Mouse (Mus musculus) regulatory T cell (primary cell): ENCODE measurements around the gene Prmt1.

Experiments used
- in situ Hi-C: fragments of 300-600 bp; cut with MboI, MseI; formaldehyde crosslinking; loops from one replicate; pipeline ENCODE4 v1.15.1; 2025; ENCODE audit warnings: high pct_unique_total_duplicates

The Prmt1 gene

DNA sequence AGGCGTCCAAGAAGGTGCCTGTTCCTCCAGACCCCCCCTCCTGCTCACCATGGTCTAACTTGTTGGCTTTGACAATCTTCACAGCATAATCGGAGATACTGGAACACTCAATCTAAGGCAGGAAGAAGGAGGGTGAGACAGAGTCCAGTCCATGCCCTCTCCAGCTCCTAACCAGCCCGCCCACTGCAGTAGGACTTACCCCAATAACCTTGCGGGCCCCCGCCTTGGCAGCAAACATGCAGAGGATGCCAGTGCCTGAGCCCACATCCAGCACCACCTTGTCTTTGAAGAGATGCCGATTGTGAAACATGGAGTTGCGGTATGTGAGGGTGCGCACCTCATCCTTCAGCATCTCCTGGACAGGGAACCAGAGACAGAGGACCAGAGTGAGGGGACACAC is 4.8 kb downstream of the Prmt1 start:
- in situ Hi-C loops = no loop called here

DNA sequence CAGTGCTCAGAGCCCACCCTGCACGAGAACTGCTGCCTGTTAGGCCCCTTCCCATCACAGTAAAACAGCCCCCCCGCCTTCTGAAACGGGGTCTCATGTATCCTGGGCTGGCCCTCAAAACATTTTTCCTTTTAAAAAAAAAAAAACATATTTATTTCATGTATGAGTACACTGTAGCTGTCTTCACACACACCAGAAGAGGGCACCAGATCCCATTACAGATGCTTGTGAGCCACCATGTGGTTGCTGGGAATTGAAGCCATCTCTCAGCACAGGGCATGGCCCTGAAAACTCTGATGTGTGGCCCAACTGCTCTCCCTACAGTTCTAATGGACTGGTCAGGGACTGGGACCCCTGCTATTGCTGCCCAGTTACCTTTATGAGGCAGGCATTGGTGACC is 8.1 kb downstream of the Prmt1 start:
- in situ Hi-C loops = no loop called here

DNA sequence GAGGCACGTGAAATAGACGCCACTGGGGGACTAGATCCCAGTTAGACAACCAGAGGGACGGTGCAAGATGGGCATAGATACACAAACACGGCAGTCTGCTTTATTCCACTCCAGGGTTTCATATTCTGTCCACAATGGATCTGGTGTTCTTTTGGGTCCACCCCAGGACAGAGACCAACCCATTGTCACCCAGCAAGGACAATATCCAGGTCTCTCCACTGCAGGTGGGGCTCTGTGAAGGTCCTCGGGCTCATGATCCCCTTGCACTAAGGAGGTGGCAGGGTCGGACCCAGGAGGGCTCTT is 11.3 kb downstream of the Prmt1 start:
- in situ Hi-C loops = no loop called here

DNA sequence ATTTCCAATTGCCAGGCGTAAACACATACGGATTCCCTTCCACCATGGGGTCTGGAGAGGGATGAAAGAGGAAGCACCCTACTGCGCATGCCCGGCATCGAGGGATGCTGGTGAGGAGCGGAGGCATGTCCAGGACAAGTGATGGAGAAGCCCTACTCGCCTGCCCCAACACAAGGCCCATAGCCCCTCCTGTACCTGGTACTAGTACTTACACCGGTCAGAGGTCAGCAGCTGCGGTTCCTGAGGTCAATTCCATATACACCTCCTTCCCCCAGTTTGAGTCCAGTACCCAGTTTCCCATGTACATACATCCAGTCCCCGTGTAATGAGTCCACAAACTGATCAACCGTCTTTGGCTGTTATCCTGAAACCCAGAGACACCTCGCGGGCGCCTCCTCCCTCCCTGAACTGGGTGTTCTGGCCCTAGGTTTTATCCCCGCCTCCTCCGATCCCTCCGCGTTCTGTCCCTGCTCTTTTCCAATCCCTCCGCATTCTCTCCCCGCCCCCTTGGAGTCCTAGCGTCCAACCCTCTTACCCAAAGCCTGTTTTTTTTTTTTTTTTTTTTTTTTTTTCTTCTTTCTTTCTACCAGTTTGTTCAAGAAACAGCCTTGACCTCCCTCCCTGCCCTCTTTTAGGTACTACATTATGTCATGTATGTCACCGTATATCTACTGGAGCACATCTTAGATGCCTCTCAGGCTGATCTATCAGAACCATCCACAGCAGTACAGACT is 11.8 kb downstream of the Prmt1 start, which contains the start of gene Cpt1c:
Gene Cpt1c (minus strand): TSS at position 469 of the 734 bp plus-strand sequence.
- in situ Hi-C loops = loop anchor here (25.0 kb wide), 1 partner anchor 1863 kb away; the partner anchor contains the start of gene Ldha

DNA sequence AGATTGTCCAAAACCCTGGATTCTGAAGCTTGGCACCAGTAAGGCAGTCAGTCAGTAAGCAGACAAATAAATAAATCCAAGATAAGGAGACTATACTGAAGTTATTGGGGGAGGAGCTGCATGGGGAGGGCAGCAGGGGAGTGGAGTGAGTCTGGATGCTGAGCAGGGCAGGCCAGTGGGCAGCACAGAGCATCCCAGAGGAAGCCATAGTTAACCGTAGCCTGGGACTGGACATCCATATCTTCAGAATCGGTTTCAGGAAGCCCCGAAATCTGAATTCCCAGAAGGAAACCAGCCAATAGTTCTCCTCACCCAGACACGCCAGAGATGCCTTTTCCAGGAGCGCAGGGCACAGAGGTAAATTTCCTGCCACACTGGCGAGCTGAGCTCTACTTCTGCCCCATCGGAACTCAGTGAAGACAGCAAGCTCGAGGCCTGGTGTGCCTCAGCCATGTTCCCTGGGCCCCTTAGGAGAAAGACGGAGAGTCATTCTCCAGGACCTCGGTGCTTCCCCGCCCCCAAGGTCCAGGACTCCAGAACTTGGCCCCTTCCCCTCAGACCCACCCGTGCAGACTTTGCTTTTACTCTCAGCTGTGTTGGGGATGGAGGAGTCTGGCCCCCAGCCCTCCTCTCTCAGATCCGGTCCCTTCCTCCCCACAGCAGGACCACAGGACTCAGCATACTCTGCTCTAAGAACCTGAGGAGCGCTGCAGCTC is 12.8 kb downstream of the Prmt1 start:
- in situ Hi-C loops = loop anchor here (25.0 kb wide), 1 partner anchor 1864 kb away; the partner anchor contains the start of gene Ldha

DNA sequence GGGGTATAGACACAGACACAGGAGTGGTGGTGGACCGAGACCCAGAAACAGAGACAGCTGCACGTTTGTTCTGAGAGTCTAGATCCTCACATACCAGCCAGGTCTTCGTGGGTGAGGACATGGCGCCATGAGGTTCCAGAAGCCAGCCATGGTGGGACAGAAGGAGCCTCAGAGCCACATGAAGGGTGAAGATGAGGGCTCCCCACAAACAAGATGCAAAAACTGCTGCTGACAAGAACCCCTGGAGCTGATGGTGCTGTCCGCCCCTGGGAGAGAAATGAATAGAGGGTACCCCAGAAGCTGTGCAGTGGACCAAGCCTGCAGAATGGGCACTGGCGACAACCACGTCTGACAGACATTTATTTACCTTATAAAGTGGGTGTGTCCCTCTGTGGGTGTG is 15.2 kb downstream of the Prmt1 start:
- in situ Hi-C loops = loop anchor here (25.0 kb wide), 1 partner anchor 1866 kb away; the partner anchor contains the start of gene Ldha

DNA sequence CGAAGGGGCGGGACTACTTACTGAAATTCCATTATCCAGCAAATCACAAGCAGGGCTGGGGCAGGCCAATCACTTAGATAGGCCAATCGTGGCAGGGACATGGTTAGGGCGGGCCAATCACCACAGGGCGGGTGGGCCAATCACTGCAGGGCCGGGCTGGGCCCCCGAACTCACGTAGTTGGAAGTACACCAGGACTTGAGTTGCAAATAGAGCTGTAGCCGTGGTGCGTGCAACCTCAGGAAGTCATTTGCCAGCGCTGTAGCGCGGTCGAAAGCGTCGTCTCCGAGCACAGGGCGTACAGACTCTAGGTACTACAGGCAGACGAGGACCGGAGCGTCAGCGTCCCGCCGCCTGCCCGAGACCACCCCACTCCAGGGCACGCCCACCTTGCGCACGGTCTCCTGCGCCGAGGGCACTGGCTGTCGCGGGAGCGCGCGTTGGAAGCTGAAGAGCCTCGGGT is 16.1 kb downstream of the Prmt1 start:
- in situ Hi-C loops = loop anchor here (25.0 kb wide), 1 partner anchor 1867 kb away; the partner anchor contains the start of gene Ldha

DNA sequence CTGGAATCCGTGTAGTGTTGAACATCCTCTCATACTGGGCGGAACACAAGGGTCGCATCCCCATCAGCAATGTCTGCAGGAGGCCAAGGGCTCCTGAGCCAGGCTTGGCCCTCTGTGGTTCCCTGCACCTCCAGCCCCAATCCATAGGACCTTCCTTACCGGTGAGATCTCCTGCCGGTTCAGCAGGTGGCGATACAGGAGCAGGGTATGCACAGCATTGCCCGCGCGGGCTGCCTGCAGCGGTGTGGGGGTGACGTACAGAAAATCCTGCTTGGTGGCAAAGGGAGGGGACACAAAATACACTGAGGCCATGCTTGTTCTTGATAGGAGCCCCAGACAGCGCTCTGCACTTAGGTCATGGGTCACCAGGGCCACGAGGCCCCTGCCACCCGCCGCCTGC is 19.7 kb downstream of the Prmt1 start:
- in situ Hi-C loops = loop anchor here (25.0 kb wide), 1 partner anchor 1871 kb away; the partner anchor contains the start of gene Ldha

DNA sequence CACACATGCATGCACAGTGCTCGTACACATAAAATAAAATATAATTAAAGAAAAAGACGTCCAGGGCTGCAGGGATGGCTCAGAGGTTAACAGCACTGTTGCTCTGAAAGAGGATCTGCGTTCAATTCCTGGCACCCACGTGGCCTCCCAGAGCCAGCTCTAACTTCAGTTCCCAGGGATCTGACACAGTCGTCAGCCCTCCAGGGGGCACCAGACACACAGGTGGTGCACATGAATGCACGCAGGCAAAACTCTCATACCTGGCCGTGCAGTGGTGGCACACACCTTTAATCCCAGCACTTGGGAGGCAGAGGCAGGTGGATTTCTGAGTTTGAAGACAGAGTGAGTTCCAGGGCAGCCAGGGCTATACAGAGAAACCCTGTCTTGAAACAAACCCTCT is 20.4 kb downstream of the Prmt1 start:
- in situ Hi-C loops = loop anchor here (25.0 kb wide), 1 partner anchor 1871 kb away; the partner anchor contains the start of gene Ldha

DNA sequence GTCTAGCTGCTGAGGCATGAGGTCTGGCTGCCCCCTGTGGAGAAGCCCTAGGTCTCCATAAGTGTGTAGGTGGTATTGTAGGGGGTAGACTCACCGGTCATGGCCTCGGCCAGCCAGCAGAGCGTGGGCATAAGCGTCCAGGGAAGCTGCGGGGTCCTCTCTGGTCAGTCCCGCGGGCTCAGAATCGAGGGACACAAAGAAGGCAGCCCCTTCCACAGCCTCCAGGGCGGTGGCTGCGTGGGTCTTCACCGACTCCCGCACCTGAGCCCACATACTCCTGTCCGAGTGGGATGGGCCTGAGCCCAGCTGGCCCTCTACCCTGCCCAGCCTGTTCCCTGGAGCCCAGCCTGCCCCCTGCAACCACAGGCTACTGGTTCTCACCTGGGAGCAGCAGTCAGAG is 21.4 kb downstream of the Prmt1 start:
- in situ Hi-C loops = loop anchor here (5.0 to 25.0 kb wide), 2 partner anchors 243 to 1872 kb away; partner anchors contain the start of gene Ldha

DNA sequence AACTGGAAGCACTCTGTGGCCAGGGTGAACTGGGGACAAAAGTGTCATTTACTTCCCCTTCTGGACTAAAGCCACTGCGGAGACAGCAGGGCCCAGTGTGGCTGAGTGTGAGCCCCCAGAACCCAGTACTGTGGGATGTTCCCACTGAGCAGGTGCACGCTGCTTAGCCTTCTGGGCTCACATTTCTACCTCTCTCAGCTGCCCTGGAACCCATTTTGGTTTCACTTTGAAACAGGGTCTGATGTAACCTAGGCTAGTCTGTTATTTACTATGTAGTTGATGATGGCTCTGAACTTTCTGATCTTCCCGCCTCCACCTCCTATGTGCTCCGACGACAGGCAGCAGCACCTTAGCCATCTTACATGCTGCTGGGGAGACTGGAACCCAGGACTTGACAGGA is 23.5 kb downstream of the Prmt1 start:
- in situ Hi-C loops = loop anchor here (5.0 to 25.0 kb wide), 2 partner anchors 241 to 1874 kb away; partner anchors contain the start of gene Ldha

DNA sequence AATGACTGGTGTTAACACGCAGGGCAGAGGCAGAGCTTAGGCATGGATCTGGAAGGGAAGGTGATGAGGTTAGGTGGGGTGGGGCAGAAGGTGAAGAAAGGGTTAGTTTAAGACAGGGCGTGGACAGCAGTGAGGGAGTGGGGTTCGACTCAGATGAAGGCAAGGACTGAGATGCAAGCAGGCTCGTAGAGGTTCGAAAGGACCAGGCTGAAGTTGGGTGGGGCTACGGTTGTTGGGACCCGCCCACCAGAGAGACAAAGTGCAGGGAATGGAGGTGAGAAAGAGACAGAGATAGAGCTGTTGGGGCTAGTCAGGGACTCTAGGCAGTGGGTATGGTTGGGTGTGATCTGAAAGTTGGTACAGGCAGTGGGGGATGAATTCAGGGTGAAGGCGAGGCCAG is 24.0 kb downstream of the Prmt1 start:
- in situ Hi-C loops = loop anchor here (5.0 to 25.0 kb wide), 2 partner anchors 240 to 1875 kb away; partner anchors contain the start of gene Ldha

DNA sequence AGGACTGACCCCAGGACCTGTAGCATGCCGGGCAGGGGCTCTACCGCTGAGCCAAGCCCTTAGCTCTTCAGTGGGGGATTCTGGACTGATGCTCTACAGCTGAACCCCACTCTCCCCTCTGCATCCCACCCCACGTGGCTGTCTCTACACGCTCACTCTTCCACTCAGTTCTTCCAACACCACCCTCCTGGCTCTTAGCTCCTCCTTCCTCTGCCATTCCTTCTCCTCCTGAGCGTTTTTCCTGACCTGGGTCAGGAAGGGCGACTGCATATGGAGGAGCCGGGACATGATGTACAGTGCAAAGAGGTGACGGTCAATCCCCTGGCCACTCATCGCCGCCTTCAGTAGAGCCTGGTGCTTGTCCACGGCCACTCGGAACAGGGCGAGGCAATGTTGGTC is 25.9 kb downstream of the Prmt1 start:
- in situ Hi-C loops = loop anchor here (5.0 to 25.0 kb wide), 2 partner anchors 238 to 1877 kb away; partner anchors contain the start of gene Ldha

DNA sequence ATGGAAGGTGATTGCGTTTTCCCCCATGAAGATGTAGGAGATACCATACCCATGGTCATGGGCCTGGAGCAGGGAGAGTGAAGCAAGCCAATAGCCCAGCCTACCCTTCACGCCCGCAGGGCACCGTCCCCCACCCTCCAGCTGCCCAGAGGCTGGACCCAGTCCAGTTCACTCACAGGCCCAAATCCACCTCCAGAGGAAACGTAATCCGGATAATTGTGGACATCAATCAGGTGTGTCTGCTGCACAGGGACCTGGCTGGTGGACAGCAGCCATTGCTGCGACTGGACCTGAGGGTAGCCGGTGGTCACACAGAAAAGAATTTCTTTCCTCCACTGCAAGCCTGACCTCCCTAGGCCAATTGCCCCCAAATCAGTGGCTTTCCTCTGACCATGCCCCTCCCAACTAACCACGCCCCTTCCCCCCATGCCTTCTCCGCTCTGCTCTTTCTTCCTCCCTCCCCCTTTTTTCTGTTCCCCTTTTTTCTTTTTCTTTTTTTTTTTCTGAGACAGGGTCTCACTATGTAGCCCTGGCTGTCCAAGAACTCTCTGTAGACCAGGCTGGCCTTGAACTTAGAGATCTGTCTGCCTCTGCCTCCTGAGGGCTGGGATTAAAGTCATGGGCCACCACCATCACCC is 26.4 kb downstream of the Prmt1 start:
- in situ Hi-C loops = loop anchor here (5.0 to 25.0 kb wide), 2 partner anchors 238 to 1877 kb away; partner anchors contain the start of gene Ldha

DNA sequence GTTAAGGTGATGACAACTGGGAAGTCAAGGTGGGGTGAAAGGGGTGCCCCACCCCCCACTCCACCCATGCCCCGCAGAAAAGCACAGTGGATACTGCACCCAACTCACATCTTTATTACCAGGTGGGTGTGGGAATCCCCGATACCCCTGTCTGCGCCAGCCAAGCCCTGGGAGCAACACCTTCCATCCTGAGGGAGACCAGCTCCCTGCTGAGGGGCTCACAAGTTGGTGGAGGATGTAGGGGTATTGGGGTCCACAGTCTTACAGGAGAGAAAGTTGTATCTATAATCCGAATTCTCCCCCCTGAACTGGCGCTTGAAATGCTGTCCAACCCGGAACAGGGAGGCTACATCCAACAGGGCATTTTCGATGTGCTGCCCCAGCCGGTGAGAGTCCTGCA is 27.1 kb downstream of the Prmt1 start:
- in situ Hi-C loops = loop anchor here (25.0 kb wide), 1 partner anchor 1878 kb away; the partner anchor contains the start of gene Ldha

DNA sequence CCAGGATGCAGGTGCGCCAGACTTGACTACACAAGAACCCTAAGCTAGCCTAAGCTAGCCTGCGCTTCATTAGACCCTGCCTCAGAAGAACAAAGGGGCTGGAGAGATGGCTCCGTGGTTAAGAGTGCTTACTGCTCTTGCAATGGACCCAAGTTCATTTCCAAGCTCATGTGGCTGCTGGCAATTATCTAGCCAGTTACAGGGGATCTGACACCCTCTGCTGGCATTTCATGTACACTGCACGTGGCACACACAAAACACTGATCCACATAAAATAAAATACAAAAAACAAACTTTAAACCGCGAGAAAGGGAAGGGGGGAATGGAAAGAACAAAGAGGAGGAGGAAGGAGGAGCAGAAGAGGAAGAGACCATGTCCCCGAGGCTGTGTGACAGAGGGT is 28.2 kb downstream of the Prmt1 start:
- in situ Hi-C loops = loop anchor here (25.0 kb wide), 1 partner anchor 1879 kb away; the partner anchor contains the start of gene Ldha

DNA sequence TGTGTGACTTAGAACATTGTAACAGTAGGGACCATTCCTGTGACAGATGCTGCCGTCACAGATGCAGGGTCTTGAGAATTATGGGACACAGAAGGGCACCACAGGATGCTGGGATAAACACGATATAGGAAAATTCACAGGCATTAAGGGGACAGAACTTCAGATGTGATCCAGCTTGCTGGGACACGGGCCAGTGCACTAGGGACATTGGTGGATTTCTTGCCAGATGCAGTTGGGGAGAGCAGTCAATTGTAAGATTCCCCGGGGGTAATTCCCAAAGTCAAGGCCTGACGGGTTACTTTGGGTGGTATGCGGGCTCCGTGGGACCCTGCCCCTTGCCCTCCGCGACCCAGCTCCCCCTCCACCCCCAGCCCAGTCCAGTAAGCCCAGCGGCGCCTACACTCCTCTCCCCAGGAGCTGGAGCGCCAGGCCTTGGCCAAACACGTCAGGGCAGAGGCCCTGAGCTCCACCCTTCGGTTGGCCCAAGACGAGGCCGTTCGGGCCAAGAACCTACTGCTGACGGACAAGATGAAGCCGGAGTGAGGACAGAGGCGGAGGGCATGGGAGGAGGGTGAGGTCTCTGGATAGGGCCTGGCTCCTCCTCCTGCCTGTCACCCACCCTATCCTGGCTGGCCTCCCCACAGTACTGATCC is 29.1 kb downstream of the Prmt1 start:
- in situ Hi-C loops = loop anchor here (25.0 kb wide), 1 partner anchor 1880 kb away; the partner anchor contains the start of gene Ldha

DNA sequence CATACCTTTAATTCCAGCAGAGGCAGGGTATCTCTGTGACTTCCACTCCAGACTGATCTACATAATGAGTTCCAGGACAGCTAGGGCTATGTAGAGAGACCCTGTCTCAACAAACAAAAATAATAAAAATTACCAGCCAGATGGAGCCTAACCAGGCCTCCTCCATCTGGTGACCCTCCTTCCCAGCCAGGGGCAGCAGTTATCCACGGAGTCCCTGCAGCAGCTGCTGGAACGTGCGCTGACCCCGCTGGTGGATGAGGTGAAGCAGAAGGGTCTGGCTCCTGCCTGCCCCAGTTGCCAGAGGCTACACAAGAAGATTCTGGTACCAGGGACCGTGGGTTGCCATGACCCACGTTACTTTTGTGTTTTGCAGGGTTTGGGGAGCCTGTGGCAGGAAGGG is 30.1 kb downstream of the Prmt1 start:
- in situ Hi-C loops = loop anchor here (25.0 kb wide), 1 partner anchor 1881 kb away; the partner anchor contains the start of gene Ldha

DNA sequence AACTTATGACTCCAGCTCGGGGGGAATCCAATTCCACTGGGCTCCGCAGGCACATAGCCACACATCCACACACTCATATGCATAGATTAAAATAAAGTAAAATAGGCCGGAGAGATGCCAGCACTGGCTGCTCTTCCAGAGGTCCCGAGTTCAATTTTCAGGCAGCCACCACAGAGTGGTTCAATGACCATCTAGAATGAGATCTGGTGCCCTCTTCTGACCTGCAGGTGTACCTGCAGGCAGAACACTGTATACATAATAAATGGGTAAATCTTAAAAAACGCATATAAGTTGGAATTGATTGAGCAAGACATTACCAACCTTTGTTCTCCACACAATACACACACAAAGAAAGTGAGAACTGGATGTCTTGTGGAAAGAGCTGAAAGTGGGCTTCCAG is 30.7 kb downstream of the Prmt1 start:
- in situ Hi-C loops = loop anchor here (25.0 kb wide), 1 partner anchor 1882 kb away; the partner anchor contains the start of gene Ldha

DNA sequence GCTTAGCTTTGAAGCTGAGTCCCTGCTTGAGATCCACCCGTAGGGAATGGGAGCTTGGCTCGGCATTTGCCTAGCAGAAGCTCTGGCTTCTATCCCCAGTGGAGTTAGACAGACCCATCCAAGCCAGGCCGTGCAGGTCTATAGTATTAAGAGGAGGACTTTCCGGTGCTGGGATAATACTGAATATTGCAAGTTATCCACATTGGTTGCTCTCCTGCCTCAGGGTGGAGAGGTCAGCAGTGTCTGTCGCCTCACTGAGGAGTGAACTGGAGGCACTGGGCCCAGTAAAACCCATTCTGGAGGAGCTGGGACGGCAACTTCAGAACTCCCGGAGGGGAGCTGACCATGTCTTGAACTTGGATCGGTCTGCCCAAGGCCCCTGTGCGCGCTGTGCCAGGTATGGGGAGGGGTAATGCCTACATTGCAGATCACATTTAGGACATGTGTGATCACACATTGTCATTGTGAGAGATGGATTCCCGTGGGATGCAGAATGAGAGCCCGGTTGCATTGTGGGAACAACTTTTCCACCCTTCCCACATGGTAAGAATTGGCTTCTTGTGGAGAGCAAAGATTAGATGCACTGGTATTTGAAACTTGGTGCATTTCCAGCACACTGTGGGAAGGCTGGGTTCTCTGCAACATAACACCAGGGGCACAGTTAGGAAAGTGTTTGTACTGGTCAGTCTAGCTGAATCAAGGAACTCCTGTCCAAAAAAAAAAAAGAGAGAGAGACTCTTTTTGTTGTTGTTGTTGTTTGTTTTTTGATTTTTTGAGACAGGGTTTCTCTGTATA is 32.1 kb downstream of the Prmt1 start:
- in situ Hi-C loops = loop anchor here (25.0 kb wide), 1 partner anchor 1883 kb away; the partner anchor contains the start of gene Ldha
